Mouse (Mus musculus) right cerebral cortex, postnatal 4 days (tissue): ENCODE measurements around the gene Sltm.
"Not testable (repeated sequence)": the region's sequence is repeated elsewhere in the genome, so short reads cannot be mapped to it uniquely, and the experiment has no call there.

Experiments used
- DNase-seq: peaks from one replicate; pipeline ENCODE4 v3.0.0-alpha.2; 2022

The Sltm gene

GRCm38 (mm10) chr9:70542305-70543041, at the start of gene Sltm:
Sltm (plus strand) TSS chr9:70542754.
- peak; percentile 99 for DNase-seq

- DNase-seq: no peak
Measured at GRCm38 (mm10) chr9:70493038-70493437, 49.5 kb upstream of the Sltm start.

GRCm38 (mm10) chr9:70496990-70497389, 45.6 kb upstream of the Sltm start:
- DNase-seq: no peak

GRCm38 (mm10) chr9:70502284-70503014, 40.1 kb upstream of the Sltm start:
- no peak for DNase-seq

GRCm38 (mm10) chr9:70503015-70503603, 39.4 kb upstream of the Sltm start:
- DNase-seq: peak; percentile 68

GRCm38 (mm10) chr9:70503626-70504041, 38.9 kb upstream of the Sltm start, which contains the start of gene Rnf111:
Rnf111 (minus strand) TSS chr9:70503725.
- DNase-seq: peak; percentile 94

- no peak for DNase-seq
Measured at GRCm38 (mm10) chr9:70506186-70506585, 36.4 kb upstream of the Sltm start.

DNA sequence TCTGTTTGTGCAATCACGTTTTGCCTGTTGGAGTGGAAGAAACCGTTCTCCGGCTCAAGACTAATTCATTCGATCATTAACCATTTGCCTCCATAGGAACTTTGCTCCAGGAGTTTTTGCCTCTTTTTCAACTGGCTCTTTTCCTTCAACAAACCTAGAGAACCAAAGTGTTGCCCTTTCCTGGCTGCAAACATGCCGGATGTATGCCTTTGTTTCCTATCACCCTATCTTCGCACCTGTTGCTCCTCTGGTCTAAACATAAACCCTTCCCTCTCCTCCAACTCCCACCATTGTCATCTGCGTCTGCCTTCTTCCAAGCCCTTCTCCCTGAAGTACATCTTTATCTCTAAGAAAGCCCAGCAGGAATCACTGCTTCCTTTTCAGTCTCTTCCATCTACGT, 35.8 kb upstream of the Sltm start:
- no peak for DNase-seq

- no peak for DNase-seq
Measured at GRCm38 (mm10) chr9:70509906-70510525, 32.5 kb upstream of the Sltm start.

GRCm38 (mm10) chr9:70510998-70511583, 31.5 kb upstream of the Sltm start:
- DNase-seq: no peak

GRCm38 (mm10) chr9:70511681-70512080, 30.9 kb upstream of the Sltm start:
- DNase-seq: no peak

DNA sequence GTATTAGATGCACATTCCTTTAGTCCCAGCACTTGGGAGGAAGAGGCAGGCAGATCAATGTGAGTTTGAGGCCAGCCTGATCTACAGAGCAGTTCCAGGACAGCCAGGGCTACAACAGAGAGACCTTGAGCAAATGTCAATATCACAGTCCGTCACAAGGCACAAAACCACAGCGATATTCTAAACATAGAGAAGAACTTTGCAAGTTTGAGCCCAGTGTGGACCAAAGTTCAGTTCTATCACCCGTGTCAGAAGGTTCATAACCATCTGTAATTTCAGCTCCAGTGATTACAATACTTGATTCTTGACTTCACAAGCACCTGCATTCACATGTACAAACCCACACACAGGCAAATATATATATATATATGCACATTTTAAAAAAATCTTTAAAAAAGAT, 21.9 kb upstream of the Sltm start:
- no peak for DNase-seq

DNA sequence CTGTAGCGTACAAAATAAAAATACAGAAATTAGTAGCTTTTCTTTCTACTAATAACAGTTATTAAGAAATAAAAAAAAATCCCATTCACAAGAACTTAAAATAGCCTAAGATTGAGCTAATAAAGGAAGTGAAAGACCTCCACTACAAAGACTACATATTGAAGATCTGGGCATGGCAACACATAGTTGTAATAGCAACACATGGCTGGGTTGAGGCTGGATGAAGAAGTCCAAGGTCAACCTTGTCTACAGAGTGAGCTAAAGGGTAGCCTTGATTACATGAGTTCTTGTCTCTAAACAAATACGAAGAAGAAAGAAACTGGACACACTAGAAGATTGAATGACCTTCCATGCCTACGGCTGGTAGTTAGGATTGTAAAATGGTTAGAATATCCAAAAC, 18.7 kb upstream of the Sltm start:
- no peak for DNase-seq

DNA sequence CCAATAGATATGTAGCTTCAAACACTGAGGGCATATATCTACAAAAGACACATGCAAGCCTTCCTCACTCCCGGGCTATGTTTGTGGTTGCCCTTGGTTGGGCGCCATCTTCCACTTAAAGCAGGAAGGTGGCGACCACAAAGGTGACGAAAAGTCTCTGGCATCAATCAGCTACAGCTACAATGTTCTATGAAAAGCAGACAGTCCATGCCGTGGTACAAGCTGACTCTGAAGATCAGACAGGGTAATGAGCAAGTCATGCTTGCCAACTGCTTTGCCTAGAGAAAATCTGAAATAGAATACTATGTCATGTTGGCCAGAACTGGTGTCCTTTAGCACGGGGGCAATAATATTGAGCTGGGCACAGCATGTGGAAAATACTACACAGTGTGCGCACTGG, 18.2 kb upstream of the Sltm start:
- DNase-seq: no peak

- DNase-seq: no peak
Measured at GRCm38 (mm10) chr9:70533328-70533727, 9.2 kb upstream of the Sltm start.

- no peak for DNase-seq
Measured at GRCm38 (mm10) chr9:70541584-70541983, 970 bp upstream of the Sltm start.

GRCm38 (mm10) chr9:70543048-70543880, 710 bp downstream of the Sltm start:
- DNase-seq: peak; percentile 58

- no peak for DNase-seq
Measured at GRCm38 (mm10) chr9:70543985-70544384, 1.4 kb downstream of the Sltm start.

GRCm38 (mm10) chr9:70544831-70545230, 2.3 kb downstream of the Sltm start:
- DNase-seq: no peak

DNA sequence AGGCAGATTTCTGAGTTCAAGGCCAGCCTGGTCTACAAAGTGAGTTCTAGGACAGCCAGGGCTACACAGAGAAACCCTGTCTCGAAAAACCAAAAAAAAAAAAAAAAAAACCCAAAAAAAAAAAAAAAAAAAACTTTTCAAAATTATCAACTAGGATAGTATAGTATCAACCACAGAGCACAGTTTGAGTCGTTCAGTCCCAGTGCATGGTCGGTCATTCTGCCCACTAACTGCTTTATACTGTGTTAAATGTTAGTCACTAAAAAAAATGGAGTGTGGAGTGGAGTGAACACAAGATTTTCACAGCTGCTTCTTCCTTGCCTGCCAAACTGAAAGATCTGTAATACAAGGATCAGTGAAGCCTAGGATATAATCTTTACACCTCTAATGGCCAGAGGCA, 4.0 kb downstream of the Sltm start:
- not testable (repeated sequence) for DNase-seq

- DNase-seq: no peak
Measured at GRCm38 (mm10) chr9:70548304-70548703, 5.8 kb downstream of the Sltm start.

- DNase-seq: no peak
Measured at GRCm38 (mm10) chr9:70551524-70551923, 9.0 kb downstream of the Sltm start.
